Mouse (Mus musculus): ENCODE results near the gene Sorcs3.

- no peak for TF ChIP-seq CTCF (IDR thresholded peaks at IDR 0.05; ENCODE audit: low read depth)
- no peak for TF ChIP-seq EP300 (IDR thresholded peaks at IDR 0.05; ENCODE audit: low read depth)
These were observed 9.6 kb downstream of the Sorcs3 start for GRCm38 (mm10) chr19:48215379-48215778.

All from heart, postnatal 0 days (tissue).